Mouse (Mus musculus): ENCODE data around the gene Lyl1. TPM values are rescaled to one million over a fixed set of nuclear protein-coding genes. Genes with fewer than 3 reads are reported as not detected.
A peak's percentile ranks its signal among the peaks of the same experiment; 100 is the strongest.

The Lyl1 gene
- polyA plus RNA-seq, 1 experiment = 0.04 TPM

GRCm38 (mm10) chr8:84677305-84677704, 24.0 kb upstream of the Lyl1 start:
- H3K27me3 ChIP-seq (ENCODE audit: control insufficient read depth, insufficient read depth, insufficient read length) = no peaks in the 10 kb centered on the region
- H3K79me3 ChIP-seq (ENCODE audit: low read depth) = peaks cover 52% of the 10 kb centered on the region
- TF ChIP-seq MYOG (IDR thresholded peaks at IDR 0.05; ENCODE audit: control insufficient read depth, extremely low read depth, insufficient read length) (no peak), MAX (IDR thresholded peaks at IDR 0.05) (no peak), USF1 (IDR thresholded peaks at IDR 0.05; ENCODE audit: low read depth) (no peak), MYOD1 (IDR thresholded peaks at IDR 0.05; ENCODE audit: control insufficient read depth, insufficient read length, low read depth) (no peak), CEBPB (IDR thresholded peaks at IDR 0.05; ENCODE audit: low read depth) (no peak), FOSL1 (IDR thresholded peaks at IDR 0.05; ENCODE audit: insufficient read depth, low read length, poor library complexity, severe bottlenecking) (no peak), CTCF (IDR thresholded peaks at IDR 0.05; ENCODE audit: control insufficient read depth, insufficient read depth, insufficient read length) (no peak)
- no peak overlapping the region for H3ac ChIP-seq (ENCODE audit: control insufficient read depth, insufficient read length, low read depth)
- peaks cover 58% of the 10 kb centered on the region for H3K36me3 ChIP-seq (ENCODE audit: control insufficient read depth, insufficient read depth)
- H3K79me2 ChIP-seq (ENCODE audit: control insufficient read depth, insufficient read depth) = peaks cover 57% of the 10 kb centered on the region
- no peak overlapping the region for H3K4me3 ChIP-seq (ENCODE audit: insufficient read depth, poor library complexity, severe bottlenecking)

- Histone ChIP-seq H3K4me3 (ENCODE audit: insufficient read depth, poor library complexity, severe bottlenecking) (no peak overlapping the region), H3K79me2 (ENCODE audit: control insufficient read depth, insufficient read depth) (peaks cover 98% of the 10 kb centered on the region), H3K27me3 (ENCODE audit: control insufficient read depth, insufficient read depth, insufficient read length) (no peaks in the 10 kb centered on the region), H3ac (ENCODE audit: control insufficient read depth, insufficient read length, low read depth) (no peak overlapping the region), H3K79me3 (ENCODE audit: low read depth) (peaks cover 92% of the 10 kb centered on the region), H3K36me3 (ENCODE audit: control insufficient read depth, insufficient read depth) (peaks cover 65% of the 10 kb centered on the region)
- TF ChIP-seq MAX (IDR thresholded peaks at IDR 0.05) (no peak), USF1 (IDR thresholded peaks at IDR 0.05; ENCODE audit: low read depth) (no peak), FOSL1 (IDR thresholded peaks at IDR 0.05; ENCODE audit: insufficient read depth, low read length, poor library complexity, severe bottlenecking) (no peak), MYOG (IDR thresholded peaks at IDR 0.05; ENCODE audit: control insufficient read depth, extremely low read depth, insufficient read length) (no peak), CTCF (IDR thresholded peaks at IDR 0.05; ENCODE audit: control insufficient read depth, insufficient read depth, insufficient read length) (no peak), CEBPB (IDR thresholded peaks at IDR 0.05; ENCODE audit: low read depth) (no peak), MYOD1 (IDR thresholded peaks at IDR 0.05; ENCODE audit: control insufficient read depth, insufficient read length, low read depth) (no peak)
Measured at GRCm38 (mm10) chr8:84681476-84681875, 19.8 kb upstream of the Lyl1 start.

DNA sequence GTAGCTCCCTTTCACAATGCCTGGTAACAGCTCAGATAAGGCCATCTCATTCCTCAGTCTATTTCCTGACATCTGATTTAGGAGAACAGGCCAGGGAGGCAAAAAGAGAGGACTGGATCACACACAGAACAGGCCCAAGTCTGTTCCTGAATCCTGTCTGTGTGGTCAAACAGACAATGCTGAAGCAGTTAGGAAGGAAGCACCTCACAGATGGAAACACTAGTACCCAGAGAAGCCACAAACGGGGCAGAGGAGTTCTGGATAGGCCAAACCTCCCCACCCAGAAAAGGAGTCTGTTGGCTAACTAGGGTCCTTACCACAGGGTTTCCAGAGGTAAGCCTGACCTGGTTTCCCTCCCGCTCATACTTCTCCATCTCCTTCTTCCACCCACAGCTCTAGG, 19.0 kb upstream of the Lyl1 start:
- no peak overlapping the region for H3ac ChIP-seq (ENCODE audit: control insufficient read depth, insufficient read length, low read depth)
- H3K4me3 ChIP-seq (ENCODE audit: insufficient read depth, poor library complexity, severe bottlenecking) = no peak overlapping the region
- H3K79me2 ChIP-seq (ENCODE audit: control insufficient read depth, insufficient read depth) = peaks cover 100% of the 10 kb centered on the region
- H3K27me3 ChIP-seq (ENCODE audit: control insufficient read depth, insufficient read depth, insufficient read length) = no peaks in the 10 kb centered on the region
- H3K36me3 ChIP-seq (ENCODE audit: control insufficient read depth, insufficient read depth) = peaks cover 62% of the 10 kb centered on the region
- TF ChIP-seq MAX (IDR thresholded peaks at IDR 0.05) (no peak), USF1 (IDR thresholded peaks at IDR 0.05; ENCODE audit: low read depth) (no peak), MYOG (IDR thresholded peaks at IDR 0.05; ENCODE audit: control insufficient read depth, extremely low read depth, insufficient read length) (no peak), FOSL1 (IDR thresholded peaks at IDR 0.05; ENCODE audit: insufficient read depth, low read length, poor library complexity, severe bottlenecking) (no peak), CTCF (IDR thresholded peaks at IDR 0.05; ENCODE audit: control insufficient read depth, insufficient read depth, insufficient read length) (no peak), CEBPB (IDR thresholded peaks at IDR 0.05; ENCODE audit: low read depth) (no peak), MYOD1 (IDR thresholded peaks at IDR 0.05; ENCODE audit: control insufficient read depth, insufficient read length, low read depth) (no peak)
- H3K79me3 ChIP-seq (ENCODE audit: low read depth) = peaks cover 95% of the 10 kb centered on the region

DNA sequence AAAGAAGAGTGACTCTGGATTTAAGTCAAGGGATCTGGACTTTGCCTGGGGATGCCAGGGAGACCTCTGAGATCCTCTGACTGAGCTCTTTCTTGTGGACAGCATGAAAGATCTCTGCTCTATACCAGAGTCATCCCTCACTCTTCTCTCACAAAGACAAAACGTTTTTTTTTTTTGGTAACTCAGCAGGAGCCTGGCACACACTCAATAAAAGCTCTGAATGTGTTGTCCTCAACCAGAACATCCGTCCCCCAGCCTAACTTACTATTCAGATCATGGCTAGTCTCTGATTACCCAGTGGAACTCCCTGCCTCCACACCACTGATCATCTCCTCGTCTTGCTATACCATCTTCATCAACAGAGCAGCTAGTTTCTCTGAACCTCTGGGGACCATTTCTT, 16.7 kb upstream of the Lyl1 start:
- Histone ChIP-seq H3K27me3 (ENCODE audit: control insufficient read depth, insufficient read depth, insufficient read length) (no peaks in the 10 kb centered on the region), H3K79me2 (ENCODE audit: control insufficient read depth, insufficient read depth) (peaks cover 97% of the 10 kb centered on the region), H3ac (ENCODE audit: control insufficient read depth, insufficient read length, low read depth) (no peak overlapping the region), H3K79me3 (ENCODE audit: low read depth) (peaks cover 77% of the 10 kb centered on the region), H3K4me3 (ENCODE audit: insufficient read depth, poor library complexity, severe bottlenecking) (no peak overlapping the region), H3K36me3 (ENCODE audit: control insufficient read depth, insufficient read depth) (peaks cover 41% of the 10 kb centered on the region)
- TF ChIP-seq MAX (IDR thresholded peaks at IDR 0.05) = no peak

DNA sequence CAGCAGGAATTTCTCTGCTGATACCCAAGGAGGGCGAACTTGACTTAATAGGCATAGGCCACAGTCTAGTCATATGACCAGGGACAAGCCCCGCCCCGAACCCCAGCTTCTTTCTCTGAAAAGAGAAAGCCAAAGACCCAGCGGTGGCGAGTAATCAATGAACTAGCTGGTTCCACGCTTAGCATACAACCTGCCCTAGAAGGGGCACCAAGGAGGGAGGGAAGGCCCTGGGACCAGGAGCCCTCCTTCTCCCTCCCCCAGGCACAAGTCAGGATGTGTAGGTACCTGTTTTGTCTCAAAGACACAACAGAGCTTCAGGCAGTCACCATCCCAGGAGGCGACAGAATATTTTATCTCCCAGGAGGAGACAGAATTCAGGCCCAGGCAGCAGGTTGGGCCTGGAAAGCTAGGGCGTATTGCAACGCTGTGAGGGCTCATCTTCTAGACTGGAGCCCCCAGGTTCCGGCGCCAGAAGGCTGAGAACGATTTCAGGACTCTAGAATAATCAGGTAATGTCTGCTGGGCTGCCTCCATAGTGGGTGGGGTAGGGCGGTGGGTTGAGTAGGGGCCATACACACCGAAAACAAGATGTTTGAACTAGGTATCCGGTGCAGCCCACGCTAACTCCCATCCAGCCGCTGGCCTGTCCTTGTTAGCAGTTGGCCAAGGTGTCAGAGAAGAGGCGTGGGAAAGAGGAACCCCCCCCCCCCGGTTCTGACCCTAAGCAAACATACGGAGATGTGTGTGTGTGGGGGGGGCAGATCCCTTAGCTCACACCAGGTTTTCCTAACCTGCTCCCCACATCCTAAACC, 14.9 kb upstream of the Lyl1 start, which contains the start of gene Trmt1:
Gene Trmt1 (plus strand): TSS at position 117 of the 812 bp plus-strand sequence.
- H3K27me3 ChIP-seq (ENCODE audit: control insufficient read depth, insufficient read depth, insufficient read length) = no peaks in the 10 kb centered on the region
- peaks cover 97% of the 10 kb centered on the region for H3K79me2 ChIP-seq (ENCODE audit: control insufficient read depth, insufficient read depth)
- H3K36me3 ChIP-seq (ENCODE audit: control insufficient read depth, insufficient read depth) = peaks cover 41% of the 10 kb centered on the region

More for the DNA sequence above, 14.9 kb upstream of the Lyl1 start, which contains the start of gene Trmt1:
- Histone ChIP-seq H3ac (ENCODE audit: control insufficient read depth, insufficient read length, low read depth) (peak within 1 kb of the TSS; percentile 76), H3K79me3 (ENCODE audit: low read depth) (peaks cover 74% of the 10 kb centered on the region), H3K4me3 (ENCODE audit: insufficient read depth, poor library complexity, severe bottlenecking) (peak within 1 kb of the TSS; percentile 83)
- TF ChIP-seq FOSL1 (IDR thresholded peaks at IDR 0.05; ENCODE audit: insufficient read depth, low read length, poor library complexity, severe bottlenecking) = no peak
- TF ChIP-seq USF1 (IDR thresholded peaks at IDR 0.05; ENCODE audit: low read depth) = peak; percentile 75

Data from C2C12 (cell line).